Mouse (Mus musculus): ENCODE data around the gene Zfp949. TPM values are rescaled to one million over a fixed set of nuclear protein-coding genes. Genes with fewer than 3 reads are reported as not detected.

Gene Zfp949
- polyA plus RNA-seq, 1 experiment = 11.5 TPM

GRCm38 (mm10) chr9:88529571-88529970, 18.2 kb upstream of the Zfp949 start:
- H3K4me3 ChIP-seq (ENCODE audit: low read depth, low read length) = no peak overlapping the region
- H3K27ac ChIP-seq (ENCODE audit: insufficient read depth, low read length) = no peak overlapping the region
- H3K9ac ChIP-seq (ENCODE audit: low read depth, poor library complexity, severe bottlenecking) = no peak overlapping the region
- TF ChIP-seq POLR2A (IDR thresholded peaks at IDR 0.05; ENCODE audit: insufficient read depth, low read length) (no peak), CTCF (IDR thresholded peaks at IDR 0.05; ENCODE audit: low read depth, low read length) (no peak), EP300 (IDR thresholded peaks at IDR 0.05; ENCODE audit: insufficient read depth, low read depth, low read length) (no peak)
- no peaks in the 10 kb centered on the region for H3K36me3 ChIP-seq (ENCODE audit: control insufficient read depth, insufficient read depth, low read length, poor library complexity, severe bottlenecking)
- no peaks in the 10 kb centered on the region for H3K27me3 ChIP-seq (ENCODE audit: control insufficient read depth, insufficient read depth, low read length, poor library complexity, severe bottlenecking)
- no peaks in the 10 kb centered on the region for H3K9me3 ChIP-seq (replicated peaks; ENCODE audit: control insufficient read depth, insufficient read depth, low read length, poor library complexity, severe bottlenecking)
- H3K4me1 ChIP-seq (ENCODE audit: control insufficient read depth, insufficient read depth, low read length) = peaks cover 2% of the 10 kb centered on the region

GRCm38 (mm10) chr9:88529979-88530580, 17.7 kb upstream of the Zfp949 start:
- Histone ChIP-seq H3K36me3 (ENCODE audit: control insufficient read depth, insufficient read depth, low read length, poor library complexity, severe bottlenecking) (no peaks in the 10 kb centered on the region), H3K9me3 (replicated peaks; ENCODE audit: control insufficient read depth, insufficient read depth, low read length, poor library complexity, severe bottlenecking) (no peaks in the 10 kb centered on the region), H3K27ac (ENCODE audit: insufficient read depth, low read length) (no peak overlapping the region), H3K4me1 (ENCODE audit: control insufficient read depth, insufficient read depth, low read length) (peaks cover 2% of the 10 kb centered on the region), H3K27me3 (ENCODE audit: control insufficient read depth, insufficient read depth, low read length, poor library complexity, severe bottlenecking) (no peaks in the 10 kb centered on the region), H3K9ac (ENCODE audit: low read depth, poor library complexity, severe bottlenecking) (no peak overlapping the region), H3K4me3 (ENCODE audit: low read depth, low read length) (no peak overlapping the region)
- TF ChIP-seq EP300 (IDR thresholded peaks at IDR 0.05; ENCODE audit: insufficient read depth, low read depth, low read length) (no peak), CTCF (IDR thresholded peaks at IDR 0.05; ENCODE audit: low read depth, low read length) (no peak), POLR2A (IDR thresholded peaks at IDR 0.05; ENCODE audit: insufficient read depth, low read length) (no peak)

- Histone ChIP-seq H3K4me3 (ENCODE audit: low read depth, low read length) (no peak overlapping the region), H3K9me3 (replicated peaks; ENCODE audit: control insufficient read depth, insufficient read depth, low read length, poor library complexity, severe bottlenecking) (no peaks in the 10 kb centered on the region), H3K27ac (ENCODE audit: insufficient read depth, low read length) (no peak overlapping the region), H3K36me3 (ENCODE audit: control insufficient read depth, insufficient read depth, low read length, poor library complexity, severe bottlenecking) (no peaks in the 10 kb centered on the region), H3K4me1 (ENCODE audit: control insufficient read depth, insufficient read depth, low read length) (no peaks in the 10 kb centered on the region), H3K9ac (ENCODE audit: low read depth, poor library complexity, severe bottlenecking) (no peak overlapping the region), H3K27me3 (ENCODE audit: control insufficient read depth, insufficient read depth, low read length, poor library complexity, severe bottlenecking) (no peaks in the 10 kb centered on the region)
- TF ChIP-seq POLR2A (IDR thresholded peaks at IDR 0.05; ENCODE audit: insufficient read depth, low read length) (no peak), CTCF (IDR thresholded peaks at IDR 0.05; ENCODE audit: low read depth, low read length) (no peak), EP300 (IDR thresholded peaks at IDR 0.05; ENCODE audit: insufficient read depth, low read depth, low read length) (no peak)
These were observed 13.7 kb upstream of the Zfp949 start for GRCm38 (mm10) chr9:88534093-88534492.

- Histone ChIP-seq H3K4me1 (ENCODE audit: control insufficient read depth, insufficient read depth, low read length) (no peaks in the 10 kb centered on the region), H3K27ac (ENCODE audit: insufficient read depth, low read length) (no peak overlapping the region), H3K27me3 (ENCODE audit: control insufficient read depth, insufficient read depth, low read length, poor library complexity, severe bottlenecking) (no peaks in the 10 kb centered on the region), H3K9ac (ENCODE audit: low read depth, poor library complexity, severe bottlenecking) (no peak overlapping the region), H3K36me3 (ENCODE audit: control insufficient read depth, insufficient read depth, low read length, poor library complexity, severe bottlenecking) (no peaks in the 10 kb centered on the region), H3K9me3 (replicated peaks; ENCODE audit: control insufficient read depth, insufficient read depth, low read length, poor library complexity, severe bottlenecking) (no peaks in the 10 kb centered on the region), H3K4me3 (ENCODE audit: low read depth, low read length) (no peak overlapping the region)
- TF ChIP-seq CTCF (IDR thresholded peaks at IDR 0.05; ENCODE audit: low read depth, low read length) (no peak), EP300 (IDR thresholded peaks at IDR 0.05; ENCODE audit: insufficient read depth, low read depth, low read length) (no peak), POLR2A (IDR thresholded peaks at IDR 0.05; ENCODE audit: insufficient read depth, low read length) (no peak)
These were observed 8.1 kb upstream of the Zfp949 start for GRCm38 (mm10) chr9:88539546-88540224.

GRCm38 (mm10) chr9:88542816-88543215, 5.0 kb upstream of the Zfp949 start:
- H3K9ac ChIP-seq (ENCODE audit: low read depth, poor library complexity, severe bottlenecking) = no peak overlapping the region
- H3K36me3 ChIP-seq (ENCODE audit: control insufficient read depth, insufficient read depth, low read length, poor library complexity, severe bottlenecking) = no peaks in the 10 kb centered on the region
- H3K27ac ChIP-seq (ENCODE audit: insufficient read depth, low read length) = no peak overlapping the region
- TF ChIP-seq CTCF (IDR thresholded peaks at IDR 0.05; ENCODE audit: low read depth, low read length) (no peak), EP300 (IDR thresholded peaks at IDR 0.05; ENCODE audit: insufficient read depth, low read depth, low read length) (no peak)
- H3K27me3 ChIP-seq (ENCODE audit: control insufficient read depth, insufficient read depth, low read length, poor library complexity, severe bottlenecking) = no peaks in the 10 kb centered on the region
- H3K9me3 ChIP-seq (replicated peaks; ENCODE audit: control insufficient read depth, insufficient read depth, low read length, poor library complexity, severe bottlenecking) = no peaks in the 10 kb centered on the region
- H3K4me3 ChIP-seq (ENCODE audit: low read depth, low read length) = no peak overlapping the region
- H3K4me1 ChIP-seq (ENCODE audit: control insufficient read depth, insufficient read depth, low read length) = no peaks in the 10 kb centered on the region

- H3K27me3 ChIP-seq (ENCODE audit: control insufficient read depth, insufficient read depth, low read length, poor library complexity, severe bottlenecking) = no peaks in the 10 kb centered on the region
- TF ChIP-seq POLR2A (IDR thresholded peaks at IDR 0.05; ENCODE audit: insufficient read depth, low read length) (no peak), CTCF (IDR thresholded peaks at IDR 0.05; ENCODE audit: low read depth, low read length) (no peak), EP300 (IDR thresholded peaks at IDR 0.05; ENCODE audit: insufficient read depth, low read depth, low read length) (no peak)
- H3K4me1 ChIP-seq (ENCODE audit: control insufficient read depth, insufficient read depth, low read length) = no peaks in the 10 kb centered on the region
- no peak overlapping the region for H3K4me3 ChIP-seq (ENCODE audit: low read depth, low read length)
- no peaks in the 10 kb centered on the region for H3K36me3 ChIP-seq (ENCODE audit: control insufficient read depth, insufficient read depth, low read length, poor library complexity, severe bottlenecking)
- no peaks in the 10 kb centered on the region for H3K9me3 ChIP-seq (replicated peaks; ENCODE audit: control insufficient read depth, insufficient read depth, low read length, poor library complexity, severe bottlenecking)
- H3K27ac ChIP-seq (ENCODE audit: insufficient read depth, low read length) = no peak overlapping the region
- no peak overlapping the region for H3K9ac ChIP-seq (ENCODE audit: low read depth, poor library complexity, severe bottlenecking)
These were observed 2.3 kb upstream of the Zfp949 start for GRCm38 (mm10) chr9:88545534-88545933.

All from ES-Bruce4 (cell line).